Mouse (Mus musculus): ENCODE results near the gene Farp1. TPM values are rescaled to one million over a fixed set of nuclear protein-coding genes. Genes with fewer than 3 reads are reported as not detected.

Farp1 gene
- total and polyA plus RNA-seq, 2 experiments, result 4.2 to 8.6 TPM

GRCm38 (mm10) chr14:121292391-121292790, 257.4 kb downstream of the Farp1 start:
- Histone ChIP-seq H3K79me2 (ENCODE audit: control insufficient read depth, insufficient read depth, low read length) (no peaks in the 10 kb centered on the region), H3K9ac (ENCODE audit: low read depth, low read length) (no peak overlapping the region), H3K4me3 (ENCODE audit: insufficient read depth, low read depth, low read length) (no peak overlapping the region), H3K36me3 (ENCODE audit: control insufficient read depth, insufficient read depth, low read length) (peaks cover 17% of the 10 kb centered on the region), H3K4me1 (ENCODE audit: control insufficient read depth, insufficient read depth, low read length) (no peaks in the 10 kb centered on the region), H3K27ac (replicated peaks; ENCODE audit: insufficient read depth, low read depth, low read length) (no peak overlapping the region), H3K27me3 (ENCODE audit: control insufficient read depth, insufficient read depth, low read length) (no peaks in the 10 kb centered on the region)
- 88% methylated on average over 3 of the region's 3 CpGs for WGBS
- no peak for DNase-seq (ENCODE audit: extremely low read depth, low read depth, low spot score)
- TF ChIP-seq POLR2A (IDR thresholded peaks at IDR 0.05; ENCODE audit: extremely low read depth, insufficient read depth, low read length) (no peak), CTCF (IDR thresholded peaks at IDR 0.05; ENCODE audit: low read depth, low read length) (no peak)

GRCm38 (mm10) chr14:121294484-121294883, 259.5 kb downstream of the Farp1 start:
- TF ChIP-seq CTCF (IDR thresholded peaks at IDR 0.05; ENCODE audit: low read depth, low read length) (no peak), POLR2A (IDR thresholded peaks at IDR 0.05; ENCODE audit: extremely low read depth, insufficient read depth, low read length) (no peak)
- H3K4me1 ChIP-seq (ENCODE audit: control insufficient read depth, insufficient read depth, low read length), result peaks cover 13% of the 10 kb centered on the region
- no peaks in the 10 kb centered on the region for H3K27me3 ChIP-seq (ENCODE audit: control insufficient read depth, insufficient read depth, low read length)
- no peak for DNase-seq (ENCODE audit: extremely low read depth, low read depth, low spot score)
- no peak overlapping the region for H3K27ac ChIP-seq (replicated peaks; ENCODE audit: insufficient read depth, low read depth, low read length)
- no peaks in the 10 kb centered on the region for H3K79me2 ChIP-seq (ENCODE audit: control insufficient read depth, insufficient read depth, low read length)
- H3K36me3 ChIP-seq (ENCODE audit: control insufficient read depth, insufficient read depth, low read length), result peaks cover 15% of the 10 kb centered on the region
- H3K4me3 ChIP-seq (ENCODE audit: insufficient read depth, low read depth, low read length), result no peak overlapping the region
- H3K9ac ChIP-seq (ENCODE audit: low read depth, low read length), result no peak overlapping the region
- 95% methylated on average over 12 of the region's 12 CpGs for WGBS

GRCm38 (mm10) chr14:121297103-121297502, 262.1 kb downstream of the Farp1 start:
- H3K9ac ChIP-seq (ENCODE audit: low read depth, low read length), result no peak overlapping the region
- H3K79me2 ChIP-seq (ENCODE audit: control insufficient read depth, insufficient read depth, low read length), result no peaks in the 10 kb centered on the region
- no peak for TF ChIP-seq CTCF (IDR thresholded peaks at IDR 0.05; ENCODE audit: low read depth, low read length)
- TF ChIP-seq POLR2A (IDR thresholded peaks at IDR 0.05; ENCODE audit: extremely low read depth, insufficient read depth, low read length), result no peak
- no peaks in the 10 kb centered on the region for H3K27me3 ChIP-seq (ENCODE audit: control insufficient read depth, insufficient read depth, low read length)
- H3K4me3 ChIP-seq (ENCODE audit: insufficient read depth, low read depth, low read length), result no peak overlapping the region
- no peak overlapping the region for H3K27ac ChIP-seq (replicated peaks; ENCODE audit: insufficient read depth, low read depth, low read length)
- 97% methylated on average over 6 of the region's 6 CpGs for WGBS
- H3K36me3 ChIP-seq (ENCODE audit: control insufficient read depth, insufficient read depth, low read length), result peaks cover 13% of the 10 kb centered on the region
- H3K4me1 ChIP-seq (ENCODE audit: control insufficient read depth, insufficient read depth, low read length), result peaks cover 16% of the 10 kb centered on the region
- DNase-seq (ENCODE audit: extremely low read depth, low read depth, low spot score), result no peak

GRCm38 (mm10) chr14:121298537-121298936, 263.5 kb downstream of the Farp1 start:
- Histone ChIP-seq H3K27ac (replicated peaks; ENCODE audit: insufficient read depth, low read depth, low read length) (peak overlapping the region; percentile 34; the same call in 1 of the 2 replicates), H3K4me1 (ENCODE audit: control insufficient read depth, insufficient read depth, low read length) (peaks cover 16% of the 10 kb centered on the region), H3K4me3 (ENCODE audit: insufficient read depth, low read depth, low read length) (no peak overlapping the region), H3K9ac (ENCODE audit: low read depth, low read length) (no peak overlapping the region), H3K36me3 (ENCODE audit: control insufficient read depth, insufficient read depth, low read length) (peaks cover 8% of the 10 kb centered on the region; the same call in 1 of the 2 replicates), H3K27me3 (ENCODE audit: control insufficient read depth, insufficient read depth, low read length) (no peaks in the 10 kb centered on the region), H3K79me2 (ENCODE audit: control insufficient read depth, insufficient read depth, low read length) (no peaks in the 10 kb centered on the region)
- DNase-seq (ENCODE audit: extremely low read depth, low read depth, low spot score), result peak; percentile 97
- TF ChIP-seq CTCF (IDR thresholded peaks at IDR 0.05; ENCODE audit: low read depth, low read length), result no peak
- no peak for TF ChIP-seq POLR2A (IDR thresholded peaks at IDR 0.05; ENCODE audit: extremely low read depth, insufficient read depth, low read length)
- WGBS, result 13% methylated on average over 5 of the region's 5 CpGs

GRCm38 (mm10) chr14:121299093-121299492, 264.1 kb downstream of the Farp1 start:
- Histone ChIP-seq H3K79me2 (ENCODE audit: control insufficient read depth, insufficient read depth, low read length) (no peaks in the 10 kb centered on the region), H3K4me3 (ENCODE audit: insufficient read depth, low read depth, low read length) (no peak overlapping the region), H3K36me3 (ENCODE audit: control insufficient read depth, insufficient read depth, low read length) (peaks cover 8% of the 10 kb centered on the region; the same call in 1 of the 2 replicates), H3K27ac (replicated peaks; ENCODE audit: insufficient read depth, low read depth, low read length) (peak overlapping the region; percentile 34; the same call in 1 of the 2 replicates), H3K4me1 (ENCODE audit: control insufficient read depth, insufficient read depth, low read length) (peaks cover 16% of the 10 kb centered on the region), H3K9ac (ENCODE audit: low read depth, low read length) (no peak overlapping the region), H3K27me3 (ENCODE audit: control insufficient read depth, insufficient read depth, low read length) (no peaks in the 10 kb centered on the region)
- WGBS, result 31% methylated on average over 9 of the region's 9 CpGs
- peak; percentile 75 for DNase-seq (ENCODE audit: extremely low read depth, low read depth, low spot score)
- no peak for TF ChIP-seq POLR2A (IDR thresholded peaks at IDR 0.05; ENCODE audit: extremely low read depth, insufficient read depth, low read length)
- no peak for TF ChIP-seq CTCF (IDR thresholded peaks at IDR 0.05; ENCODE audit: low read depth, low read length)

- Histone ChIP-seq H3K4me3 (ENCODE audit: insufficient read depth, low read depth, low read length) (no peak overlapping the region), H3K79me2 (ENCODE audit: control insufficient read depth, insufficient read depth, low read length) (peaks cover 14% of the 10 kb centered on the region; the same call in 1 of the 2 replicates), H3K27me3 (ENCODE audit: control insufficient read depth, insufficient read depth, low read length) (no peaks in the 10 kb centered on the region), H3K36me3 (ENCODE audit: control insufficient read depth, insufficient read depth, low read length) (peaks cover 8% of the 10 kb centered on the region; the same call in 1 of the 2 replicates), H3K9ac (ENCODE audit: low read depth, low read length) (no peak overlapping the region), H3K27ac (replicated peaks; ENCODE audit: insufficient read depth, low read depth, low read length) (no peak overlapping the region), H3K4me1 (ENCODE audit: control insufficient read depth, insufficient read depth, low read length) (peaks cover 2% of the 10 kb centered on the region)
- DNase-seq (ENCODE audit: extremely low read depth, low read depth, low spot score), result no peak
- TF ChIP-seq CTCF (IDR thresholded peaks at IDR 0.05; ENCODE audit: low read depth, low read length), result no peak
- TF ChIP-seq POLR2A (IDR thresholded peaks at IDR 0.05; ENCODE audit: extremely low read depth, insufficient read depth, low read length), result no peak
- 56% methylated on average over 7 of the region's 7 CpGs for WGBS
Measured at GRCm38 (mm10) chr14:121304523-121304922, 269.5 kb downstream of the Farp1 start.
